Comparison of ENCODE assay signal across 25 mouse cellular contexts in genomic region chr15:21069264-21069663, GRCm38 (mm10).
"Had no signal": no experiment of that assay in that cellular context is flagged by ENCODE, and none has a peak within 500 bp of the region (broad histone marks: within the 10 kb centered on the region; RNA-seq: fewer than 3 reads in every experiment).

No protein-coding gene starts in this region.

- H3K4me1 ChIP-seq: embryonic facial prominence, embryonic 10.5 days; embryonic facial prominence, embryonic 12.5 days; embryonic facial prominence, embryonic 13.5 days; embryonic facial prominence, embryonic 15.5 days; forebrain, embryonic 10.5 days; forebrain, embryonic 12.5 days; forebrain, embryonic 13.5 days; forebrain, embryonic 15.5 days had no signal

- DNase-seq: cerebellum, adult 9-10 months; cerebellum, adult 9-11 months; cerebellum, postnatal 10 days; cerebellum, postnatal 14 days; cerebellum, postnatal 25 days; cerebellum, postnatal 36 days; embryo, embryonic 11 days; forebrain, postnatal 0 days; gastrocnemius, adult 2 months; gastrocnemius, postnatal 10 days; gastrocnemius, postnatal 14 days; gastrocnemius, postnatal 25 days; gastrocnemius, postnatal 36 days; heart, adult 11 months; heart, adult 18-20 months; heart, adult 2 months had no signal

- H3K9me3 ChIP-seq: embryonic facial prominence, embryonic 10.5 days; embryonic facial prominence, embryonic 12.5 days; embryonic facial prominence, embryonic 13.5 days; embryonic facial prominence, embryonic 15.5 days; forebrain, embryonic 10.5 days; forebrain, embryonic 12.5 days; forebrain, embryonic 13.5 days; forebrain, embryonic 15.5 days had no signal

- H3K36me3 ChIP-seq: embryonic facial prominence, embryonic 10.5 days; embryonic facial prominence, embryonic 12.5 days; embryonic facial prominence, embryonic 13.5 days; embryonic facial prominence, embryonic 15.5 days; forebrain, embryonic 10.5 days; forebrain, embryonic 12.5 days; forebrain, embryonic 15.5 days had no signal

- H3K27ac ChIP-seq: embryonic facial prominence, embryonic 10.5 days; embryonic facial prominence, embryonic 12.5 days; embryonic facial prominence, embryonic 13.5 days; embryonic facial prominence, embryonic 15.5 days; forebrain, embryonic 10.5 days; forebrain, embryonic 12.5 days; forebrain, embryonic 13.5 days; forebrain, embryonic 15.5 days; gastrocnemius, adult 2 months; heart, adult 2 months had no signal

- H3K9ac ChIP-seq: embryonic facial prominence, embryonic 12.5 days; embryonic facial prominence, embryonic 13.5 days; embryonic facial prominence, embryonic 15.5 days; forebrain, embryonic 12.5 days; forebrain, embryonic 13.5 days; forebrain, embryonic 15.5 days; forebrain, postnatal 0 days had no signal

- H3K4me3 ChIP-seq: embryonic facial prominence, embryonic 10.5 days; embryonic facial prominence, embryonic 12.5 days; embryonic facial prominence, embryonic 13.5 days; embryonic facial prominence, embryonic 15.5 days; erythroblast, embryonic 14.5 days; forebrain, embryonic 10.5 days; forebrain, embryonic 12.5 days; forebrain, embryonic 13.5 days; forebrain, embryonic 15.5 days; gastrocnemius, adult 2 months; heart, adult 2 months had no signal

- H3K27me3 ChIP-seq: embryonic facial prominence, embryonic 12.5 days; embryonic facial prominence, embryonic 13.5 days; embryonic facial prominence, embryonic 15.5 days; forebrain, embryonic 12.5 days; forebrain, embryonic 13.5 days; forebrain, embryonic 15.5 days had no signal
